Mouse (Mus musculus) limb, embryonic 13.5 days (tissue): ENCODE measurements around the gene Ccdc194. TPM values are rescaled to one million over a fixed set of nuclear protein-coding genes. Genes with fewer than 3 reads are reported as not detected.

Experiments used
- ATAC-seq: fragments of 200-750 bp; cut with Nextera tagmentation; 2 replicates; pipeline ENCODE4 v1.8.0; 2017; ENCODE audit warnings: low read depth, moderate number of reproducible peaks, moderate TSS enrichment; ENCODE audit not compliant: low FRiP score
- H3K27ac ChIP-seq: fragments of 300-500 bp; sonication (generic); 2 replicates; pipeline ENCODE4 v1.5.1; 2015; ENCODE audit warnings: inconsistent platforms, mild to moderate bottlenecking, moderate library complexity
- H3K27me3 ChIP-seq: fragments of 300-500 bp; sonication (generic); 2 replicates; pipeline ENCODE4 v1.6.1; 2015; ENCODE audit warnings: mild to moderate bottlenecking, inconsistent platforms
- H3K36me3 ChIP-seq: fragments of 300-500 bp; sonication (generic); 2 replicates; pipeline ENCODE4 v1.6.1; 2015; ENCODE audit warnings: inconsistent platforms, mild to moderate bottlenecking, moderate library complexity
- H3K4me1 ChIP-seq: fragments of 300-500 bp; sonication (generic); 2 replicates; pipeline ENCODE4 v1.6.1; 2015; ENCODE audit warnings: inconsistent platforms
- H3K4me2 ChIP-seq: fragments of 300-500 bp; sonication (generic); replicated peaks from 2 replicates; pipeline ENCODE4 v1.6.1; 2015; ENCODE audit warnings: inconsistent platforms, mild to moderate bottlenecking, moderate library complexity
- H3K4me3 ChIP-seq: fragments of 300-500 bp; sonication (generic); 2 replicates; pipeline ENCODE4 v1.5.1; 2015; ENCODE audit warnings: moderate library complexity, mild to moderate bottlenecking, inconsistent platforms
- H3K9ac ChIP-seq: fragments of 300-500 bp; sonication (generic); 2 replicates; pipeline ENCODE4 v1.6.1; 2015; ENCODE audit warnings: mild to moderate bottlenecking, inconsistent platforms
- H3K9me3 ChIP-seq: fragments of 300-500 bp; sonication (generic); 2 replicates; pipeline ENCODE4 v1.6.1; 2016; ENCODE audit warnings: inconsistent platforms
- WGBS: fragments of 180-500 bp; shearing (Covaris S2); methylation state at CpG from one replicate; pipeline ENCODE4 v1.1.7; 2015; 5-methylcytosine and 5-hydroxymethylcytosine counted together
- polyA plus RNA-seq: library from polyadenylated mRNA; unstranded; fragments of >200 nt; fragmentation: Nextera tagmentation; extraction: Ambion mirVana; gene quantifications from 2 replicates; pipeline ENCODE4 v1.2.1, GENCODE M21; 2015

The Ccdc194 gene
- polyA plus RNA-seq, 1 experiment from 2014 or later: 0.41 TPM

- no peak overlapping the region for H3K27ac ChIP-seq
- H3K9me3 ChIP-seq: no peaks in the 10 kb centered on the region
- peaks cover 26% of the 10 kb centered on the region for H3K4me1 ChIP-seq
- ATAC-seq: no peak
- H3K9ac ChIP-seq: peak overlapping the region; percentile 76
- H3K36me3 ChIP-seq: peaks cover 46% of the 10 kb centered on the region
- H3K27me3 ChIP-seq: no peaks in the 10 kb centered on the region
- peak overlapping the region; percentile 94 for H3K4me2 ChIP-seq
- peak overlapping the region; percentile 77 for H3K4me3 ChIP-seq
- 86% methylated on average over 3 of the region's 3 CpGs for WGBS
Observed at GRCm38 (mm10) chr8:71470146-71470912, 55.2 kb downstream of the Ccdc194 start.

Other genes starting within 250 kb of the Ccdc194 start
- 108 and 110 TPM in 2 replicates for gene Use1, start 158.9 kb downstream of the Ccdc194 start, polyA plus RNA-seq
- gene Ocel1, start 154.4 kb downstream of the Ccdc194 start, polyA plus RNA-seq: 3.1 and 4.1 TPM in 2 replicates
- gene Nr2f6, start 143.8 kb downstream of the Ccdc194 start, polyA plus RNA-seq: 38.2 and 43.7 TPM in 2 replicates
- gene Ushbp1, start 129.9 kb downstream of the Ccdc194 start, polyA plus RNA-seq: 8.1 and 8.2 TPM in 2 replicates
- gene Babam1, start 128.8 kb downstream of the Ccdc194 start, polyA plus RNA-seq: 93.1 and 99.7 TPM in 2 replicates
- gene Ankle1, start 119.7 kb downstream of the Ccdc194 start, polyA plus RNA-seq: 40.7 and 41.9 TPM in 2 replicates
- 75.2 and 75.7 TPM in 2 replicates for gene Abhd8, start 62.1 kb downstream of the Ccdc194 start, polyA plus RNA-seq
- 151 and 152 TPM in 2 replicates for gene Mrpl34, start 60.8 kb downstream of the Ccdc194 start, polyA plus RNA-seq
- gene Dda1, start 56.5 kb downstream of the Ccdc194 start, polyA plus RNA-seq: 98.8 and 105 TPM in 2 replicates
- 1.5 and 1.7 TPM in 2 replicates for gene Ano8, start 39.7 kb downstream of the Ccdc194 start, polyA plus RNA-seq
- 23.6 and 25.0 TPM in 2 replicates for gene Gtpbp3, start 37.6 kb downstream of the Ccdc194 start, polyA plus RNA-seq
- 58.5 and 59.4 TPM in 2 replicates for gene Plvap, start 14.0 kb downstream of the Ccdc194 start, polyA plus RNA-seq
- gene Bst2, start 11.7 kb upstream of the Ccdc194 start, polyA plus RNA-seq: 21.0 and 22.3 TPM in 2 replicates
- gene Mvb12a, start 17.2 kb upstream of the Ccdc194 start, polyA plus RNA-seq: 80.7 and 83.6 TPM in 2 replicates
- 0.27 and 0.64 TPM in 2 replicates for gene Tmem221, start 33.2 kb upstream of the Ccdc194 start, polyA plus RNA-seq
- not detected in 2 replicates for gene Nxnl1, start 40.9 kb upstream of the Ccdc194 start, polyA plus RNA-seq
- 52.2 and 52.3 TPM in 2 replicates for gene Slc27a1, start 43.2 kb upstream of the Ccdc194 start, polyA plus RNA-seq
- gene Pgls, start 66.5 kb upstream of the Ccdc194 start, polyA plus RNA-seq: 210 and 212 TPM in 2 replicates
- 4.0 and 5.7 TPM in 2 replicates for gene Fam129c, start 71.9 kb upstream of the Ccdc194 start, polyA plus RNA-seq
- 85.6 and 87.6 TPM in 2 replicates for gene Colgalt1, start 85.3 kb upstream of the Ccdc194 start, polyA plus RNA-seq
- gene Unc13a, start 146.0 kb upstream of the Ccdc194 start, polyA plus RNA-seq: 0.75 and 0.77 TPM in 2 replicates
- gene Jak3, start 150.6 kb upstream of the Ccdc194 start, polyA plus RNA-seq: 3.4 and 4.2 TPM in 2 replicates
- gene Insl3, start 163.5 kb upstream of the Ccdc194 start, polyA plus RNA-seq: 0.48 and 0.55 TPM in 2 replicates
- gene B3gnt3, start 176.1 kb upstream of the Ccdc194 start, polyA plus RNA-seq: 0.77 and 0.92 TPM in 2 replicates
- 4.0 and 4.8 TPM in 2 replicates for gene Fcho1, start 200.0 kb upstream of the Ccdc194 start, polyA plus RNA-seq